Mouse (Mus musculus) forebrain, postnatal 0 days (tissue): Measurements from ENCODE around the gene 1700047I17Rik2. TPM values are rescaled to one million over a fixed set of nuclear protein-coding genes. Genes with fewer than 3 reads are reported as not detected.
"Not testable (repeated sequence)": the region's sequence is repeated elsewhere in the genome, so short reads cannot be mapped to it uniquely, and the experiment has no call there.

Source experiments
- ATAC-seq: fragments of 200-750 bp; cut with Nextera tagmentation; 2 replicates; pipeline ENCODE4 v1.8.0; 2017; ENCODE audit warnings: mild to moderate bottlenecking, moderate library complexity
- DNase-seq: peaks from one replicate; pipeline ENCODE4 v3.0.0-alpha.2; 2015
- H3K27ac ChIP-seq: fragments of 300-500 bp; sonication (generic); 2 replicates; pipeline ENCODE4 v1.5.1; 2014; ENCODE audit warnings: low read depth, mild to moderate bottlenecking, antibody characterized with exemption, low read length, moderate library complexity, mixed read lengths
- H3K27me3 ChIP-seq: fragments of 300-500 bp; sonication (generic); 2 replicates; pipeline ENCODE4 v1.6.1; 2014; ENCODE audit warnings: mild to moderate bottlenecking, low read length, mixed read lengths; ENCODE audit not compliant: insufficient read depth
- H3K36me3 ChIP-seq: fragments of 300-500 bp; sonication (generic); 2 replicates; pipeline ENCODE4 v1.6.1; 2014; ENCODE audit warnings: mild to moderate bottlenecking, moderate library complexity; ENCODE audit not compliant: insufficient read depth
- H3K4me1 ChIP-seq: fragments of 300-500 bp; sonication (generic); 2 replicates; pipeline ENCODE4 v1.6.1; 2014; ENCODE audit warnings: antibody characterized with exemption; ENCODE audit not compliant: insufficient read depth
- H3K4me2 ChIP-seq: fragments of 300-500 bp; sonication (generic); 2 replicates; pipeline ENCODE4 v1.6.1; 2014; ENCODE audit warnings: low read depth, mild to moderate bottlenecking, moderate library complexity
- H3K4me3 ChIP-seq: fragments of 300-500 bp; sonication (generic); 2 replicates; pipeline ENCODE4 v1.5.1; 2014; ENCODE audit warnings: low read depth, low read length, mixed read lengths
- H3K9ac ChIP-seq: fragments of 300-500 bp; sonication (generic); 2 replicates; pipeline ENCODE4 v1.6.1; 2014; ENCODE audit warnings: mild to moderate bottlenecking
- H3K9me3 ChIP-seq: fragments of 300-500 bp; sonication (generic); 2 replicates; pipeline ENCODE4 v1.6.1; 2016; ENCODE audit warnings: low read length
- WGBS: fragments of 180-500 bp; shearing (Covaris S2); extraction: QIAGEN DNeasy Blood & Tissue Kit; methylation state at CpG from one replicate; pipeline ENCODE4 v1.1.7; 2014; 5-methylcytosine and 5-hydroxymethylcytosine counted together
- polyA plus RNA-seq: library from polyadenylated mRNA; unstranded; fragments of >200 nt; fragmentation: Nextera tagmentation; extraction: Ambion mirVana; gene quantifications from 2 replicates; pipeline ENCODE4 v1.2.1, GENCODE M21; 2015
- total RNA-seq: library from RNA; depleted of rRNA; stranded (reverse); fragments of >200 nt; gene quantifications from 2 replicates; pipeline ENCODE4 v1.2.3, GENCODE M21; 2014; rRNA removed

Gene 1700047I17Rik2
- total and polyA plus RNA-seq, 2 experiments from 2014 or later: not detected

- H3K9ac ChIP-seq, H3K27me3 ChIP-seq, H3K4me3 ChIP-seq, DNase-seq, H3K4me2 ChIP-seq, H3K9me3 ChIP-seq, ATAC-seq, H3K36me3 ChIP-seq, H3K27ac ChIP-seq, H3K4me1 ChIP-seq: not testable (repeated sequence)
- WGBS: no CpG with 5 or more reads among the region's 8 CpGs
These were observed 42.9 kb downstream of the 1700047I17Rik2 start for GRCm38 (mm10) chr12:55242243-55242642.

- H3K27ac ChIP-seq, H3K9ac ChIP-seq, DNase-seq, H3K27me3 ChIP-seq, ATAC-seq, H3K9me3 ChIP-seq, H3K4me3 ChIP-seq, H3K4me2 ChIP-seq, H3K4me1 ChIP-seq: not testable (repeated sequence)
- WGBS: no CpG with 5 or more reads among the region's 8 CpGs
- peaks cover 20% of the 10 kb centered on the region for H3K36me3 ChIP-seq
These were observed 62.6 kb downstream of the 1700047I17Rik2 start for GRCm38 (mm10) chr12:55261950-55262349.

GRCm38 (mm10) chr12:55263385-55263784, 64.0 kb downstream of the 1700047I17Rik2 start:
- no CpG with 5 or more reads among the region's 5 CpGs for WGBS

More at GRCm38 (mm10) chr12:55263385-55263784, 64.0 kb downstream of the 1700047I17Rik2 start:
- not testable (repeated sequence) for ATAC-seq, H3K4me2 ChIP-seq, DNase-seq, H3K4me1 ChIP-seq, H3K4me3 ChIP-seq, H3K27me3 ChIP-seq, H3K9me3 ChIP-seq, H3K27ac ChIP-seq, H3K9ac ChIP-seq
- peaks cover 11% of the 10 kb centered on the region for H3K36me3 ChIP-seq

Other genes with a start within 250 kb of the 1700047I17Rik2 start
- gene Gm20403, start 213.1 kb upstream of the 1700047I17Rik2 start, total RNA-seq: not detected in 2 replicates
- not detected in 2 replicates for gene Gm20403, start 213.1 kb upstream of the 1700047I17Rik2 start, polyA plus RNA-seq
- gene Baz1a, start 185.2 kb upstream of the 1700047I17Rik2 start, total RNA-seq: 3.3 and 5.5 TPM in 2 replicates
- 3.4 and 4.3 TPM in 2 replicates for gene Baz1a, start 185.2 kb upstream of the 1700047I17Rik2 start, polyA plus RNA-seq
- gene 2700097O09Rik, start 119.5 kb upstream of the 1700047I17Rik2 start, total RNA-seq: 18.9 and 19.3 TPM in 2 replicates
- gene 2700097O09Rik, start 119.5 kb upstream of the 1700047I17Rik2 start, polyA plus RNA-seq: 14.6 and 15.6 TPM in 2 replicates
- 120 and 131 TPM in 2 replicates for gene Srp54a, start 119.3 kb upstream of the 1700047I17Rik2 start, total RNA-seq
- gene Srp54a, start 119.3 kb upstream of the 1700047I17Rik2 start, polyA plus RNA-seq: 227 and 228 TPM in 2 replicates
- 51.3 and 61.2 TPM in 2 replicates for gene Fam177a, start 75.1 kb upstream of the 1700047I17Rik2 start, total RNA-seq
- gene Fam177a, start 75.1 kb upstream of the 1700047I17Rik2 start, polyA plus RNA-seq: 57.7 and 86.3 TPM in 2 replicates
- 75.7 and 96.9 TPM in 2 replicates for gene Srp54b, start 44.5 kb upstream of the 1700047I17Rik2 start, total RNA-seq
- 75.3 and 75.8 TPM in 2 replicates for gene Srp54b, start 44.5 kb upstream of the 1700047I17Rik2 start, polyA plus RNA-seq
- 63.9 and 73.2 TPM in 2 replicates for gene Srp54c, start 30.6 kb downstream of the 1700047I17Rik2 start, total RNA-seq
- 90.1 and 97.6 TPM in 2 replicates for gene Srp54c, start 30.6 kb downstream of the 1700047I17Rik2 start, polyA plus RNA-seq
- gene 1110008L16Rik, start 100.0 kb downstream of the 1700047I17Rik2 start, total RNA-seq: 12.7 and 15.6 TPM in 2 replicates
- 7.7 and 11.9 TPM in 2 replicates for gene 1110008L16Rik, start 100.0 kb downstream of the 1700047I17Rik2 start, polyA plus RNA-seq
- gene Ppp2r3c, start 103.4 kb downstream of the 1700047I17Rik2 start, total RNA-seq: 19.5 and 19.9 TPM in 2 replicates
- gene Ppp2r3c, start 103.4 kb downstream of the 1700047I17Rik2 start, polyA plus RNA-seq: 17.8 and 19.8 TPM in 2 replicates
- gene Psma6, start 184.6 kb downstream of the 1700047I17Rik2 start, total RNA-seq: 131 and 164 TPM in 2 replicates
- gene Psma6, start 184.6 kb downstream of the 1700047I17Rik2 start, polyA plus RNA-seq: 465 and 565 TPM in 2 replicates